Mouse (Mus musculus) left cerebral cortex, adult 8-10 months (tissue): ENCODE data around the gene Atp6v1c2. TPM values are rescaled to one million over a fixed set of nuclear protein-coding genes. Genes with fewer than 3 reads are reported as not detected.

Source experiments
- DNase-seq, 2 experiments: peaks; one replicate each; pipeline ENCODE4 v3.0.0; 2022; ENCODE audit warnings: low spot score in 2 of 2
- microRNA-seq, 2 experiments: library from miRNA; unstranded; fragments of <30 nt; microRNA quantifications; one replicate each; pipeline ENCODE4 v1.2.0; 2022
- total RNA-seq, 4 experiments: library from RNA; stranded (reverse); gene quantifications; 2 replicates each; pipeline ENCODE4 v1.2.4; 2022

The Atp6v1c2 gene
- total RNA-seq, 4 experiments from 2014 or later: 4.6 to 6.3 (median 4.8) TPM

DNA sequence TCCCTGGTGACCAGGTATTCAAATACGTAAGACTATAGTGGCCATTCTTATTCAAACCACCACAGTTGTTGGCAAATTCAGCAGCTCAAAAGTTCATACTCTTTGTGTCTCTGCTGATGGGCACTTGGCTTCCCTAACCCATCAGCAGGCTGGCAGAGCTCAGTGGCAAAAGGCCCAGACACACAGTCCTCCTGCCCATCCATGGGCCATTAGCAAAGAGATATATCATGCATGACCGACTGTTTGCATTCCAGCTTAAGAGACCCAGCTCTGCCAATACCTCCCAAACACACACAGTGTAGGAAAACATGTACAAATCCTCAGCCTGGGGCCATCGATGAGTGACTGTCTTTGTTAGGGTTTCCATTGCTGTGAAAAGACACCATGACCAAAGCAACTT lies 68.2 kb downstream of the Atp6v1c2 start:
- no peak for DNase-seq

DNA sequence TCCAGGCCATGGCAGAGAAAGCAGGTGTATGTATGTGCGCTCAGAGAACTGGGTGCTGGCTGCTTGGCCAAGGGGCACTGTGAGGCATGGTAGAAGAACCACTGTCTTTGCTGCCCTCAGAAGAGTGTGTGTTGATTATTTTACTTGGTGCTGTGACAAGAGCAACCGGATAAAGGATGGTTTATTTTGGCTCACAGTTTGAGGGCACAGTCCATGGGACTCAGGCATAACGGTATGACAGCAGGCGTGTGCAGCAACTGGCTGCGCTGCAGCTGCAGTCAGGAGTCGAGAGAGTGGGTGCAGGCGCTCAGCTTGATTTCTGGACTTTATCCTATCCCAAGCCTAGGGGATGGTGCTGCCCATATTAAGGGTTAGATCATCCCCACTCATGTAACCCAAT lies 70.7 kb downstream of the Atp6v1c2 start:
- DNase-seq: no peak

DNA sequence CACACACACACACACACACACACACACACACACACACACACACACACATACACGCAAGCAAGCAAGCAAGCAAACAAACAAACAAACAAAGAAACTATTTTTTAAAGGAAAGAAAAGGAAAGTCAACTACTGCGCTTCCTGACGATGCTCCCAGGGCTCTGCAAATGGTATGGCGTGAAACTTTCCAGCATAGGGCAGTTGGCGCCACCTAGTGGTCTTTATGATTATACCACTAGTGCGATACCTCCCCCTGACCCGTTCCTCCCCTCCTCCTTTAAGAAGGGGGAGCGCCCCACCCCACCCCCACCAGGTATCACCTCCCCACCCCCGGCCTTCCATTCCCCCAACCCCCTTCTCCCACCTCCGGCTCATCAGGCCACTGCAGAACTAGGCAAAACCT lies 72.3 kb downstream of the Atp6v1c2 start:
- no peak for DNase-seq

DNA sequence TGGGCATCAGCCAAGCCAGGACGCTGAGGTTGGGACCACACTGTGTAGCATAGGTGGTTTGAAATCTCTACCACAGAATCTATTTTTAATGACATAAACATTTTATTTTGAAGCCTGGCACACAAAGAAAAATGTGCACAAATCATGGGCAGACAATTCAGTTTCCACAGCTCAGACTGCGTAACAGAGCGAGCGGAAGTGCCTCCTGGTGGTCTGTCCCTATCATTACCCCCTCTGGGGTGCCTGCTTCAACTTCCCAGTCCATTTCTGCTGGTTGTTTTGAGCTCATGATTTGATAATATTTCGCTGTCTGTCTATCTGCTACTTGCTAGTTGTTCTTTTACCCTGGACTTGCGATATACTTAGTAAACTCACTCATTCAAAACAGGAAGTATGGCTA lies 73.6 kb downstream of the Atp6v1c2 start:
- DNase-seq: no peak

DNA sequence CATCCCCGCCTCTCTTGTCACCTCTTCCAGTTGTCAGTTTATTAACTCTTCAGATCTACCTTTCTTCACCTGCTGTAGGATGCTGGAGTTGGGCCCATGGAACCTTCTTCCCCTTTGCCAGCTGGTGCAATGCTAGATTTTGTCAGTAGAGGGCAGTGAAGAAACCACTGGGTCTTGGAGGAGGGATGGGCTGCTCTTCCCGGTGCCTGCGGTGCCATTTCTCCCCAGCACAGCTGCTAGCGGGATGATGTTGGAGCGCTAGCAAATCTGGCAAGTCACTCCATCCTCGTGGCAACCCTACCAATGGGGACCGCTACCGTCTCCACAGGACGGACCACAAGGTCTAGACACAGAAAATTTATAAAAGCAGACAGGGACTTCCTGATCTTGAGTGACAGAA lies 76.1 kb downstream of the Atp6v1c2 start:
- peak; percentile 54 to 63 for DNase-seq

DNA sequence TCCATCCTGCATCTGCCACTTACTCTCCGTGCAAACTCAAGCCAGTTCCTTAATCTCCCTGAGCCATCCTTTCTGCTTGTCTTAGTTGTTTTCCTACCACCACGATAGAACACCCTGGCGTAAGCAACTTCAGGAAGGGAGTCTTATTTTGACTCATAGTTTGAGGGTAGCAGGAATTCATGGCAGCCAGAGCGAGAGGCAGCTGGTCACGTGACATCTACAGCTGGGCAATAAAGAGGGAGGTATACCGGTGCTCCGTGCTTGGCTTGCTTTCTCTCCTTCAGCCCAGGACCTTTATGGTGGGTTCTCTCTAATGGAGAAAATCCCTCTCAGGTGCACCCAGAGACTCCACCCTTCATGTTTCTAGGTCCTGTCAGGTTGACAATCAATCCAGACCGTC lies 78.2 kb downstream of the Atp6v1c2 start:
- DNase-seq: no peak

DNA sequence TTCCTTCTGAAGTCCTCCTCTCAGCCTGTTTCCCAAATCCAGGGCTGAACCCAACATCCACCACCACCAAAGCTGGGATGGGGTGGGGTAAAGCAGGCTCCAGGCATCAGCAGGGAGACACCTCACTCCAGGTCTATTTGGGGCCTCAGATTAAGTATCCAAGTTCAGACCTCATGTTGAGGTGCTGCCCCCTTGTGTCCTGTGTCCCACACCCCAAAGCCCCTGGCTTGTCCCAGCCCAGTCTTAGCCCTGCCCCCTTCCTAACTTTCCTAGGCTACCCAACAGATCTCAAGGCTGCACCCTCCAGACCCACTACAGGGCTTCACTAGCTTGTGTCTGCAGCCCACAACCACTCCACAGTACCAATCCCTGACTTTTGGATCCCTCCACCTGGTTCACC lies 87.1 kb downstream of the Atp6v1c2 start:
- DNase-seq: no peak

DNA sequence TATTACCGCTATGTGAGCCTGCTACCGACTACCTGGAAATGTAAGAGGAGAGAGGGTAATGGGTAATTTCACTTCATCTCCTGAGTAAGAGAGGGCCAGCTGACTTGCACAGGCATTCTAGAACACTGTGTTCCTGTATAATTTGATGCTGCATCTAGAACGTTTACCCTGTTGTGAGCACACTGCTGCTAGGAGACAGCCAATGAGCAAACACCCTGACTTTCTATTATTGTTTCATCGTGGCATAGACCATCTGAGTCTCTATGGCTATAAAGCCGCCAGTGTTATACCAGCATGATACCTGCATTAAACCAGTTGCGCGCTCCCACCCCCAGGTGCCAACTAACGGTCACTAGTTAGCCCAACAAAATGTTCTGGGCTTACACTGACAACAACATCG lies 87.5 kb downstream of the Atp6v1c2 start:
- no peak for DNase-seq

DNA sequence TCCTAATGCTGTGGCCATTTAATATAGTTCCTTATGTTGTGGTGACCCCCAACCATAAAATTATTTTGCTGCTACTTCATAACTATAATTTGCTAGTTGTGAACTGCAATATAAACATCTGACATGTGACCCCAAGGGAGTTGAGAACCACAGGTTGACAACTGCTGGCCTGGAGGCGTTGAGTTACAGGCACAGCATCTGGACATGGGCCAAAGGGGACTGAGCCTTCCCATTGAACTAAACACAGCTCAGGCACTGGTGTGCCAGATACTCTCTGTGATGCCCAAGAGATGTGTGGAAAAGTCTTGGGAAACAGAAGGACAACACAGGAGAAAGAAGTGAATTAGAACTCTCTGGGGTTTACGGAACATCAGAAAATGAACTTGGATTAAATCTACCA lies 88.1 kb downstream of the Atp6v1c2 start:
- no peak for DNase-seq

DNA sequence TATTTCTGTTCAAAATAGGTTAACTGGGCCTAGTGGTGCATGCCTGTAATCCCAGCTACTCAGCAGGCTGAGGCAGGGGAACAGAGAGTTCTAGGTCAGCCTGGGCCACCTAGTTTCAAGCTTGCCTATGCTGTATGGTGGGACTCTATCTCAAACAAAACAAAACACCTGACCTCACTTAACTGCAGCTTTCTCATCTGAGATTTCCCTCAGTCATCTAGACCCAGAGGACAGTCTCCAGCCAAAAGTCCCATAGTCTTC lies 89.8 kb downstream of the Atp6v1c2 start:
- no peak for DNase-seq

DNA sequence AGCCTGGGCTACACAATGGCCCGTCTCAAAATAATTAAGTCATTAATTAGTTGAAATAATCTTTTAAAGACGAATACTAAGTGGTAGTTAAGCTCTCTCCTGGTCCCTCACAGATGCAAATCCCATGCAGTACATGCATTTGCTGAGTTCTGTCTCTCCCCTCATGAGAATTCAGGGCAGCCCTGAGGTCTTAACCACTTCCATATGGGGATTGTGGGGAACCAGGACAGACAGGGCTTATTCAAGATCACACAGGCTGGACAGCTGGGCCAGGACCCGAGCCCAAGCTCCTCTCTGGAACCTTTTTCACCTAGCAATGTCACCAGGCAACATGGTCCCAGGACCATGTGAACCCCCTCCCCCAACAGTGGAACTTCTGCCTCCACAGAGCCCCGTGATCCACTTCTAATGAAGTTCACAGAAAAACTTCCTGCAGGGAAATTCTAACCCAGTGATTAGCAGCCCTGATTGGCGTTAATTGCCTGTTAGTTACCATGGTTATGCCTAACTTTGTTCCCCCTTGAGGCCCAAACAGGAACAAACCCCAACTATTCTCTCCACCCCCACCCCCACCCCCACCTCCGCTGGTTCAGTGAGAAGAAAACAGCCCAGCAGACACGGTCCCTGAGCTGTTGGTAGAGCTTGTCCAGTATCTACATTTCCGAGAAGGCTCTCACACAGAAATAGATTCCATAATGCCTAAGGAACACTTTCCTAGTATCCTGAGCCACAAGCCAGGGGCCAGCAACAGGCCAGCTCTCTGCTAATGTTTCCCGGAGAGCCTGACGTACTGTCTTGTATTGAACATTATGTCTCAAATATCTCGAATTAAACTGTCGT lies 90.4 kb downstream of the Atp6v1c2 start:
- DNase-seq: no peak

DNA sequence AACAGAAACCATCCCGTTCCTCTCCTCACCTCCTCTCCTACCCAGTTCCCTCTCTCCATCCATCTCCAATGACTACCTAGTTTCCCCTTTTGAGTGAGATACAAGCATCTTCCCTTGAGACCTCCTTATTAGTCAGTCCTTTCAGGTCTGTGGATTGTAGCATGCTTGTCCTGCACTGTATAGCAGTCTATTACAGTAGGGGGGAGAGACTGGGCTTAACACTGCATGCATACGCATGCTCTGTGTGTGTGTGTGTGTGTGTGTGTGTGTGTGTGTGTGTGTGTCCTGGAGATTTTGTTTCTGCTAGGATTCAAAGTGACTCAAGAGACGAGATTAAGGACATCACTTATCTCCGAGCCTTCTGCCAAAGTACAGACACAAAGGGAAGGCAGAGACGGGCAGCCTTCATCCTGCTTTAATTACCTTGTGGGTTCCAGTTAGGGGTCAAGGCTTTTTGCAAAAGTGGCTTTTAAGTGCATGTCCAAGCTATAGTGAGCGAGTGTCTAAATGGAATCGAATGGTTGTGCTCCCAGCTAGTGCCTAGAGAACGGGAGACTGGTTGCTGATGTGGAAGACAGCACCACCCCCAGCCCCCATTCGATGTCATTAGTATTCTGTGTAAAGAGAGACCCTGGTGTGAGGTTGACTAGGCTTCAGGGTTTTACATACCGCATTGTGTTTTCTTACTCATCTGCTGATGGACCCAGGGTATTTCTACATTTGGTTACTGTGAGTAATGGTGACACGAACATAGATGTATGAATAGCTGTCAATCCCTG lies 93.4 kb downstream of the Atp6v1c2 start:
- DNase-seq: no peak

Small RNA genes lying within 50 kb of the gene (microRNA-seq; reads per million reads assigned to microRNA genes)
- 3.3 to 4.4 reads per million in 2 experiments for gene Mir3066

Other genes with a start within 250 kb of the Atp6v1c2 start
- gene Kcnf1, start 152.5 kb downstream of the Atp6v1c2 start, total RNA-seq: 10 to 100 TPM; 75.8 to 83.7 (median 76.9) TPM
- gene Pdia6, start 62.8 kb downstream of the Atp6v1c2 start, total RNA-seq: 100 to 1,000 TPM in 2 of 4 experiments, 10 to 100 TPM in 2; 83.8 to 108 (median 101) TPM
- 10 to 100 TPM; 18.7 to 20.9 (median 19.5) TPM for gene Nol10, start 19.1 kb upstream of the Atp6v1c2 start, total RNA-seq
- 10 to 100 TPM; 76.1 to 79.2 (median 77.4) TPM for gene Odc1, start 215.4 kb upstream of the Atp6v1c2 start, total RNA-seq